Mouse (Mus musculus): ENCODE measurements around the gene Myh4. TPM values are rescaled to one million over a fixed set of nuclear protein-coding genes. Genes with fewer than 3 reads are reported as not detected.

Myh4 gene
- polyA plus RNA-seq (2015; fragmentation: Nextera tagmentation; extraction: Ambion mirVana): 0.20 and 0.23 TPM in 2 replicates

DNA sequence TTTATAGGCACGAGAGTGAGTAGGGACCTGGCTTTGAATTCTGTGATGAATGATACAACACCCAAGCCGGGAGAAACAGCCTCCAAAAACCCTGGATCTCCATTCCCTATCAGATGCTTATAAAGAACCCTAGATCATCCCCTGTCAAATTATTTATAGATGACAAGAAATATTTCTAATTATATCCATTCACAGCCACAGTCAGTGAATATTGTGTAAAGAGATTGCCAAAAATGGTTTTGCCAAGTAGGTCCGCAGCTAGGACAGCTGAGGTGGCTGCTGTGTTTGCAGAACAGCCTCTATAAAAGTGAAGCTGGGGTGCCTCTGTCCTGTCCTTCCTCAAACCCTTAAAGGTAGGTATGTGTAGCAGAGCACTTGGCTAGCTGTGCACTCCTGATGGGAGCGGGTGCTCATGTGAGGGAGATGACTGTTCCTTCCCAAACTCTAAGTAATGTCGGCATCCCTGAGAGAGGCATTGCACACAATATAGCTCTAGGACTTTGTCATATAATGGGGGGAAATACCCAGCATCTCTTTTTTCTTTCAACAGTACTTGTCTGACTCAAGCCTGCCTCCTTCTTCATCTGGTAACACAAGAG lies at the start of gene Myh4:
Gene Myh4, plus strand, starts transcription at position 549 of the 599 bp plus-strand sequence.
- H3K9me3 ChIP-seq: 0 out of 2 replicates have a peak, but pooled peaks cover 2% of the 10 kb centered on the region
- peaks cover 4% of the 10 kb centered on the region; the same call in 1 of the 2 replicates for H3K4me1 ChIP-seq
- no peak within 1 kb of the TSS for H3K4me3 ChIP-seq
- H3K27ac ChIP-seq: no peak within 1 kb of the TSS
- WGBS: 67% methylated on average over 5 of the region's 5 CpGs
- no peak within 1 kb of the TSS for H3K4me2 ChIP-seq (replicated peaks)
- no peak for ATAC-seq (ENCODE audit: low FRiP score, low read depth)
- H3K9ac ChIP-seq: no peak within 1 kb of the TSS
- H3K36me3 ChIP-seq: no peaks in the 10 kb centered on the region
- no peaks in the 10 kb centered on the region for H3K27me3 ChIP-seq

DNA sequence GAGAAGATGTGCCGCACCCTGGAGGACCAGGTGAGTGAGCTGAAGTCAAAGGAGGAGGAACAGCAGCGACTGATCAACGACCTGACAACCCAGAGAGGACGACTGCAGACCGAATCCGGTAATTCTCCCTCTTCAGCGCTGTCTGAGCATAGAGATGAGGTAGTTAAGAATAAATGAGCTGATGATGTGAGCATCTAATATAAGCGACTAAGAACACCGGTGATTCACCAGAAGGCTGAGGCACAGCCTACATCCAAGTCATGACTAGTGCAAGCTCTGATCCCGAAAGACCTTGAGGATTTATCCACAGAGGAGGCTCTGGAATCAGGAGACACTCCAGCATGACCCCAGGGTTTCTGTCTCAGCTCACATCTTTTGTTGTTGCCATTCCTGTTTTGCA lies 47.5 kb upstream of the Myh4 start:
- Histone ChIP-seq H3K27ac (no peak overlapping the region), H3K4me3 (no peak overlapping the region), H3K9me3 (no peaks in the 10 kb centered on the region), H3K27me3 (no peaks in the 10 kb centered on the region), H3K9ac (no peak overlapping the region), H3K36me3 (no peaks in the 10 kb centered on the region), H3K4me1 (no peaks in the 10 kb centered on the region), H3K4me2 (replicated peaks) (no peak overlapping the region)
- 78% methylated on average over 10 of the region's 10 CpGs for WGBS
- no peak for ATAC-seq (ENCODE audit: low FRiP score, low read depth)

DNA sequence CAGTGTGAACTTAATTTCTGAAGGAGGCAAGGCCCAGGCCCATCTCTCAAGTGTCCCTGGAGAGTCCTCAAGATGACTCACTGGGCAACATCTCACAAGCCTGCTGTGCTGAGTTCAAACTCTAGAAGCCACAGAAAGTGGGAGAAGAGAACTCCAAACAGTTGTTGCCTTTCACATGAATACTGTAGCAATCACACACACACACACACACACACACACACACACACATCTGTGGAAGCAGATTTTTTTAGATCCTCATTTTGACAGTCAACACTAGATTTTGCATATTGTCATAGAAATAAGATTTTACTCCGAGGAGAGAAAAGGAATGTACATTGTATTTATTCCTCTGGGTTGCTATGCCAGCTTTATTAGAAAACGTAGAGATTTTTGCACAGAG lies 47.0 kb upstream of the Myh4 start:
- 92% methylated on average over 2 of the region's 2 CpGs for WGBS

DNA sequence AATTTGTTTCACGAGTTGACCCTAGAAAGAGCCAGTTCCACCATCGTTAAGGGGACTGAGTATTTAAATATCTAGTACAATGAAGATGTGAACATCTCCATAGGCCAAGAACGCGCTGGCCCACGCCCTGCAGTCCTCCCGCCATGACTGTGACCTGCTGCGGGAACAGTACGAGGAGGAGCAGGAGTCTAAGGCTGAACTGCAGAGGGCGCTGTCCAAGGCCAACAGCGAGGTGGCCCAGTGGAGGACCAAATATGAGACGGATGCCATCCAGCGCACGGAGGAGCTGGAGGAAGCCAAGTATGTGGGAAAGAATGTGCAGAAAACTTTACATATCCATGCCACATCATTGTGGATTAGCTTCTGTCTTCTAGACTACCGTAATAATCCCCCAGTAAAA lies 46.3 kb upstream of the Myh4 start:
- Histone ChIP-seq H3K27me3 (no peaks in the 10 kb centered on the region), H3K4me2 (replicated peaks) (no peak overlapping the region), H3K27ac (no peak overlapping the region), H3K9me3 (no peaks in the 10 kb centered on the region), H3K9ac (no peak overlapping the region), H3K4me3 (no peak overlapping the region), H3K36me3 (no peaks in the 10 kb centered on the region), H3K4me1 (no peaks in the 10 kb centered on the region)
- ATAC-seq (ENCODE audit: low FRiP score, low read depth): no peak
- 83% methylated on average over 14 of the region's 14 CpGs for WGBS

More for the DNA sequence above, 47.0 kb upstream of the Myh4 start:
- no peaks in the 10 kb centered on the region for H3K9me3 ChIP-seq
- no peaks in the 10 kb centered on the region for H3K36me3 ChIP-seq
- H3K4me3 ChIP-seq: no peak overlapping the region
- no peak for ATAC-seq (ENCODE audit: low FRiP score, low read depth)
- no peaks in the 10 kb centered on the region for H3K27me3 ChIP-seq
- H3K27ac ChIP-seq: no peak overlapping the region
- no peak overlapping the region for H3K9ac ChIP-seq
- no peaks in the 10 kb centered on the region for H3K4me1 ChIP-seq
- H3K4me2 ChIP-seq (replicated peaks): no peak overlapping the region

DNA sequence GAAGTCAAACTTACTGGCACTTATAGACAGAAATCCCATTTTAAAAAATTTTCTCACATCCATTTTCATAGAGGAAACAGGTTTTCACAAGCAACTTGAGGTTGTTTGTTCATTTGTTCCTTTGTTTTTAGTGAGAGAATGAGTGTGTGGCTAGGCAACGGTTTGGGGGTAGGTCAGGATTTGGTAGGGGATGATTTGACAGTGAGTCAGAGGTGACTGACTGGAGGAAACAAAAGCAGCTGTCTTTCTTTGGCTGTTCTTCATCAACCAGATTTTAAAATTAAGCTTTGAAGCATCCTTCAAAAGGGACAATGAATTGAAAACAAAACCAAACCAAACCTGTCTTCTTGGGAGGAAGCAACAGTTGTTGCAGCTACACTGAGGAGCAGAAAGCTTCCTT lies 38.5 kb upstream of the Myh4 start:
- Histone ChIP-seq H3K27ac (no peak overlapping the region), H3K9me3 (no peaks in the 10 kb centered on the region), H3K27me3 (no peaks in the 10 kb centered on the region), H3K4me2 (replicated peaks) (no peak overlapping the region), H3K36me3 (no peaks in the 10 kb centered on the region), H3K9ac (no peak overlapping the region), H3K4me3 (no peak overlapping the region), H3K4me1 (no peaks in the 10 kb centered on the region)
- WGBS: 65% methylated on average over 1 of the region's 1 CpGs
- ATAC-seq (ENCODE audit: low FRiP score, low read depth): no peak

DNA sequence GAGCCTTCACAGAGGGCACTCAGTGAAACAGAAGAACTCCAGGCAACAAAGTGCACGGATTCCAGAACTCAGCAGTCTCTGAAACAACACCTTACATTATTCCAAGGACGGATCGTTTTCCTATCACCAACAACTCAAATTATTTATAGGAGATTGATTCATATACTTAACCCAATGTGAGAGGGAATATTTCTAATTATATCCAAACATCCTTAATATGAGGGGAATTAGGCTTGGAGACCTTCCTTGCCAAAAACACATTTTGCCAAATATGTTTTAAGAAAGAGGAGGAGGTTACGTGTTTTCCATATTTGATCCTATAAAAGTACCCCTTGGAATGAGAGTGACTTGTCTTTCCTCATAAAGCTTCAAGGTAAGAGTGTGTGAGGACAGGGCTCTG lies 38.1 kb upstream of the Myh4 start, which contains the start of gene Myh1:
Gene Myh1, plus strand, starts transcription at position 301 of the 400 bp plus-strand sequence.
- no peaks in the 10 kb centered on the region for H3K4me1 ChIP-seq
- 78% methylated on average over 4 of the region's 4 CpGs for WGBS
- H3K36me3 ChIP-seq: no peaks in the 10 kb centered on the region
- ATAC-seq (ENCODE audit: low FRiP score, low read depth): no peak
- no peaks in the 10 kb centered on the region for H3K9me3 ChIP-seq
- H3K9ac ChIP-seq: no peak within 1 kb of the TSS
- no peak within 1 kb of the TSS for H3K4me3 ChIP-seq
- no peak within 1 kb of the TSS for H3K4me2 ChIP-seq (replicated peaks)
- no peaks in the 10 kb centered on the region for H3K27me3 ChIP-seq
- no peak within 1 kb of the TSS for H3K27ac ChIP-seq

DNA sequence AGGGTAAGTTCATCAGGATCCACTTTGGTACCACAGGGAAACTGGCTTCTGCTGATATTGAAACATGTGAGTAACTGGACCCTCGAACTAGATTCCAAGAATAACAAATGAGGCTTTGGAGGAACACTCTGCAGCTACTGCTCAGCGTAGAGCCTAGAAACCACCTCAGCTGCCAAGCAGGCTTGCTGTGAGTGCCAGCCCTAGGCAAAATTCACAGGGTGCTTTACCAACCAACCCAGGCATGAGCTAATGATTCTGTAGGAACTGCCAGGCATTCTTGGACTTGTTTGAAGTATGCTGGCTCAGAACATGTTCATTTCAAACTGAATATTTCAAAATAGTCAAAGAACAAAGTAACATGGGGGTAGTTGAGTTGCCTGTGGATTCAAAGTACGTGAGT lies 33.1 kb upstream of the Myh4 start:
- no peaks in the 10 kb centered on the region for H3K36me3 ChIP-seq
- H3K4me1 ChIP-seq: no peaks in the 10 kb centered on the region
- H3K4me3 ChIP-seq: no peak overlapping the region
- no peaks in the 10 kb centered on the region for H3K9me3 ChIP-seq
- no peak for ATAC-seq (ENCODE audit: low FRiP score, low read depth)
- WGBS: 78% methylated on average over 3 of the region's 3 CpGs
- no peak overlapping the region for H3K27ac ChIP-seq
- no peak overlapping the region for H3K9ac ChIP-seq
- no peak overlapping the region for H3K4me2 ChIP-seq (replicated peaks)
- no peaks in the 10 kb centered on the region for H3K27me3 ChIP-seq

DNA sequence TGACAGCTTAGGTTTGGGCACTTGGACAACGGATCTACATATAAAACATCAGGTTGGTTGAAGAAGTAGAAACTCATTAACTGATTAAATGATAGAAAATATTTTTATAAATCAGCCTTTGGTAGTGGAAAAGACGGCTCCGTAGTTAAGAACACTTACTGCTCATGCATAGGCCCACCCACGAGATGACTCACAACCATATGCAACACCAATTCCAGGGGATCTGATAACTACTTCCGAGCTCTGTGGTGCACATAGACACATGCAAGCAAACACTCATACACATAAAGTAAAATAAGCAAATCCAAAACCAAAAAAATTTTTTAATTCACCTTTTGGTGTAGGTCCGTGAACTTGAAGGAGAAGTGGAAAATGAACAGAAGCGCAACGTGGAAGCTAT lies 16.0 kb upstream of the Myh4 start:
- Histone ChIP-seq H3K9me3 (no peaks in the 10 kb centered on the region), H3K4me1 (no peaks in the 10 kb centered on the region), H3K9ac (no peak overlapping the region), H3K4me2 (replicated peaks) (no peak overlapping the region), H3K36me3 (no peaks in the 10 kb centered on the region), H3K27me3 (no peaks in the 10 kb centered on the region), H3K27ac (no peak overlapping the region), H3K4me3 (no peak overlapping the region)
- no peak for ATAC-seq (ENCODE audit: low FRiP score, low read depth)
- 89% methylated on average over 8 of the region's 8 CpGs for WGBS

DNA sequence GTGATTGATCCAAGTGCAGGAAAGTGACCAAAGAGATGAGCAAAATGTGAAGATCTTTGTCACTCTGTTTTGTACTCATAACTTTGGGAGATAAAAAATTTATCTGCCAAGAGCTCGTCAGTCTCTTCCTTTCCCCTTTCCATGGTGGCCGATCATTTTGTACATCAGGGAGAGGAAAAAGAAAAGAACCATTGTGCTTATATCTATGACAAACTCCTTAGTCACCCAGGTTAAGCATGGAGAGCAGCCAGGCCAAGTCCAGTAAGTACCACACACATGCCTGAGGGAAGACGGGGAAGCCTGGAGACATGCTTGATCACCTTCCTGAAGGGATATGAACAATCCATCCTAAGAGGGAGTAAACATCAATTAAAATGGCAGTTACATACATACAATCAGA lies 13.4 kb upstream of the Myh4 start:
- 86% methylated on average over 3 of the region's 3 CpGs for WGBS
- Histone ChIP-seq H3K27ac (no peak overlapping the region), H3K27me3 (no peaks in the 10 kb centered on the region), H3K4me1 (no peaks in the 10 kb centered on the region), H3K9ac (no peak overlapping the region), H3K36me3 (no peaks in the 10 kb centered on the region), H3K4me2 (replicated peaks) (no peak overlapping the region), H3K4me3 (no peak overlapping the region), H3K9me3 (no peaks in the 10 kb centered on the region)
- no peak for ATAC-seq (ENCODE audit: low FRiP score, low read depth)

DNA sequence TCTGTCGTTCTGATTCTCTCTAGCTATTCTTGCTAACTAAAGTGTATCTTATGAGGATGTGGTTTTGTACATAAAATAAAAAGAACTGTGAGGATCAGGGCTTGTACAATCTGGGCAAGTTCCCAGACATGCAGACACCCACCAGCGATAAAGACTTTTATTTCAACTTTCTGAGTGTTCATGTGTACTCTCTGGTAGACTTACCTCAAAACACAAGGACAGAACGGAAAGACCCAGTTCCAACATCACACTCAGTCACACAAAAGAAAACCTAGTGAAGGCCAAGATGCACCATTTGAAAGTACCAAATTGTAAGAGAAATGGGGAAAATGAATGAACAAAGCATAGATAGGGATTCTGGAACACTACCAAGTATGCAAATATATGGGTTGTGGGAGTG lies 9.1 kb upstream of the Myh4 start:
- H3K36me3 ChIP-seq: no peaks in the 10 kb centered on the region
- no peaks in the 10 kb centered on the region for H3K27me3 ChIP-seq
- 0 out of 2 replicates have a peak, but pooled peaks cover 5% of the 10 kb centered on the region for H3K9me3 ChIP-seq
- WGBS: 85% methylated on average over 3 of the region's 3 CpGs
- no peak overlapping the region for H3K9ac ChIP-seq
- H3K4me2 ChIP-seq (replicated peaks): no peak overlapping the region
- no peak overlapping the region for H3K27ac ChIP-seq
- H3K4me1 ChIP-seq: no peaks in the 10 kb centered on the region
- ATAC-seq (ENCODE audit: low FRiP score, low read depth): no peak
- no peak overlapping the region for H3K4me3 ChIP-seq

DNA sequence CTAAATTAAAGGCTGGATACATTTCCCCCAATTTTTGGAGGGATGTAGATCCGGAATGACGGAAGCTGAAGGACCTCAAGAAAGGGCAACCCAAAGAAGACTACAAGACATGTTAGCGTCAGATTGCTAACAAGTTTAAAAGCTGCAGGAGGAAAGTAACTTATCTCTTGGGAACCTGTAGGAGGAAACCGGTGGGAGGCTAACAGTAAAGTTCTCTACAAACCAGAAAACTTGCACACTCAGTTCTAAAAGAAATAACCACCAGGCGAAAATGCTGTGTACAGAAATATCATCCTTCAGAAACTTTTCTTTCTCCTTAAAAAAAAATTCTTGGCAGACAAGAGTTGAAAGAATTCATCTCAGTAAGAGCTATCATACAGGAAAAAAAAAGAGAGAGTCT lies 8.7 kb upstream of the Myh4 start:
- Histone ChIP-seq H3K4me3 (no peak overlapping the region), H3K4me1 (no peaks in the 10 kb centered on the region), H3K9me3 (0 out of 2 replicates have a peak, but pooled peaks cover 5% of the 10 kb centered on the region), H3K27ac (no peak overlapping the region), H3K36me3 (no peaks in the 10 kb centered on the region), H3K9ac (no peak overlapping the region), H3K4me2 (replicated peaks) (no peak overlapping the region), H3K27me3 (no peaks in the 10 kb centered on the region)
- ATAC-seq (ENCODE audit: low FRiP score, low read depth): no peak
- 80% methylated on average over 5 of the region's 5 CpGs for WGBS

DNA sequence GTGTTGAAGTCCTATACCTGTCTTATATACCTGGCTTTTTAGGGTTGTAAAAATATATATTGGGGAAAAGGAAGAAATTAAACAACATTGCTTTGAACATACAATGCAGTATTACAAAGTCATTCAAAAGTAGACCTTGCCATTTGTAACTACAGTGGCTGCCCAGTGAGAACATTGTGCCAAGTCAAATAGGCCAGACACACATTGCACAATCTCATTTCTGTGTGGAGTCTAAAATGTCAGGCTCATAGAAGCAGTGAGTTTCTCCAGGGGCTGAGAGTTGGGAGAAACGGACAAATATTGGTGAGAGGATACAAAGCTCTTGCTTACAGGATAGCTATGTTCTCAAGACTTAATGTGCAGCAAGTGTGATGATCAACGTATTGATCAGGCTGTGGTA lies 7.9 kb upstream of the Myh4 start:
- Histone ChIP-seq H3K4me2 (replicated peaks) (no peak overlapping the region), H3K27me3 (no peaks in the 10 kb centered on the region), H3K4me1 (no peaks in the 10 kb centered on the region), H3K27ac (no peak overlapping the region), H3K36me3 (no peaks in the 10 kb centered on the region), H3K9me3 (0 out of 2 replicates have a peak, but pooled peaks cover 5% of the 10 kb centered on the region), H3K4me3 (no peak overlapping the region), H3K9ac (no peak overlapping the region)
- no peak for ATAC-seq (ENCODE audit: low FRiP score, low read depth)
- 81% methylated on average over 2 of the region's 2 CpGs for WGBS

Data from limb, embryonic 13.5 days (tissue).